Comparison of ENCODE assay signal across 18 mouse cellular contexts in the genomic region with DNA sequence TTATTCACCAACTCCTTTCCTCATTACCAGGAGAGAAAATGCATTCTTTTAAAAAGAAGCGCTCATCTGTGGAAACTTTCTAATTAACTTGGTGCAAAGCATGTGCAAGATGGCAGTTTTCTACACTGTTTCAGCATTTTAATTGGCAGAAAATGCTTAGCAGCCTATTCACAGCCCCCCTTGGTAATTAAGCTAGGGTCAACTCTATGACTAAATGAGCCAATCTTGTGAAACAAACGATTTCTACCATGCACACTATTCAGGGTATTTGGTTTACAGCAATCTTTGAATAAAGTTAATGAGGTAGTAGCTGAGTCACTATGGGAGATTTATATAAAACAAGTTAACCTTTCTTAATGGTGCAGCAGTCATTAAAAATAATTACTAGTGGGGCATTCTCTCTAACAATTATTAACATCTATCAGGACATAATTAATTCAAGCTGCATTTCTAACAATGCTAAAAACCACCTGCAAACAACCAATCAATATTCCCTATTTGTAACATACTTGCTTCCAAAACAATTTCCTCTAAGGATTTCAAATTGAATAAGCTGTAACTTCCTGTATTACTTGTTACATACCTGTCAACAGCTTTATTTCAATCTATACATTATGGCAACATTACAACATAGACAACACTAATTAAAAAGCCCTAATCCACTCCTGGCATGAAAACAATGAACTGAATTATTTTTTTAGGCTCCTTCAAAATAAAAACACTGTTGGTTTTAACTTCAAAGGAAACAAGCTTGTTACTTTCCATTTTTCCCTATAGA.
DNase-seq lines count a peak whose midpoint lies in the region; ATAC-seq lines count a peak whose summit lies in the region.
"Had no signal": no experiment of that assay in that cellular context is flagged by ENCODE, and none has a peak within 500 bp of the region (broad histone marks: within the 10 kb centered on the region; RNA-seq: fewer than 3 reads in every experiment).

No protein-coding gene starts in this region.

- no peaks in the 10 kb centered on the region for H3K27me3 ChIP-seq in hindbrain, embryonic 12.5 days
- no peaks in the 10 kb centered on the region for H3K27me3 ChIP-seq in hindbrain, embryonic 11.5 days (ENCODE audit: control insufficient read depth, insufficient read depth, low read length)
- H3K27me3 ChIP-seq in neural tube, embryonic 12.5 days (replicated peaks): no peaks in the 10 kb centered on the region
- no peaks in the 10 kb centered on the region for H3K27me3 ChIP-seq in limb, embryonic 12.5 days
- H3K27me3 ChIP-seq: embryonic facial prominence, embryonic 13.5 days had no signal

- WGBS in hindbrain, embryonic 12.5 days: 67% methylated on average over 2 of the region's 2 CpGs
- 75% methylated on average over 2 of the region's 2 CpGs for WGBS in hindbrain, embryonic 11.5 days
- WGBS in neural tube, embryonic 12.5 days: 60% methylated on average over 2 of the region's 2 CpGs
- WGBS in limb, embryonic 12.5 days: 20% methylated on average over 2 of the region's 2 CpGs

- DNase-seq in hindbrain, embryonic 11.5 days (ENCODE audit: low spot score): no peak
- no peak for DNase-seq in neural tube, embryonic 10.5 days (ENCODE audit: extremely low spot score, low spot score)
- DNase-seq in heart, adult 8-10 months (ENCODE audit: low spot score): no peak
- DNase-seq in gastrocnemius, postnatal 36 days: no peak
- no peak for DNase-seq in urinary bladder, postnatal 36 days (ENCODE audit: low spot score in 2 of 2)
- DNase-seq: adrenal gland, postnatal 14 days; cerebellum, postnatal 14 days; heart, postnatal 10 days; layer of hippocampus, adult 9-11 months; lung, postnatal 14 days; right cerebral cortex, postnatal 25 days; thymus, adult 18-20 months had no signal

- no peak overlapping the region for H3K4me3 ChIP-seq in hindbrain, embryonic 12.5 days
- no peak overlapping the region for H3K4me3 ChIP-seq in hindbrain, embryonic 11.5 days (ENCODE audit: low read depth, low read length)
- no peak overlapping the region for H3K4me3 ChIP-seq in neural tube, embryonic 12.5 days
- H3K4me3 ChIP-seq in limb, embryonic 12.5 days (replicated peaks): no peak overlapping the region
- H3K4me3 ChIP-seq: embryonic facial prominence, embryonic 13.5 days had no signal

- H3K9me3 ChIP-seq in hindbrain, embryonic 12.5 days (replicated peaks): no peaks in the 10 kb centered on the region
- H3K9me3 ChIP-seq in hindbrain, embryonic 11.5 days (ENCODE audit: control insufficient read depth, low read length): no peaks in the 10 kb centered on the region
- H3K9me3 ChIP-seq in neural tube, embryonic 12.5 days: no peaks in the 10 kb centered on the region
- H3K9me3 ChIP-seq in limb, embryonic 12.5 days: no peaks in the 10 kb centered on the region
- H3K9me3 ChIP-seq: embryonic facial prominence, embryonic 13.5 days had no signal

- peak; percentile 73 for ATAC-seq in hindbrain, embryonic 12.5 days (ENCODE audit: low FRiP score)
- no peak for ATAC-seq in hindbrain, embryonic 11.5 days (ENCODE audit: low FRiP score)
- ATAC-seq in neural tube, embryonic 12.5 days (ENCODE audit: low FRiP score, low read depth): peak; percentile 65
- ATAC-seq in limb, embryonic 12.5 days (ENCODE audit: insufficient number of reproducible peaks, insufficient read depth, low FRiP score, low TSS enrichment, low read depth): peak; percentile 63; the same call in 1 of the 2 replicates
- ATAC-seq: intestine, postnatal 0 days had no signal

- no peak overlapping the region for H3K27ac ChIP-seq in hindbrain, embryonic 12.5 days
- no peak overlapping the region for H3K27ac ChIP-seq in hindbrain, embryonic 11.5 days (ENCODE audit: low read depth, low read length)
- H3K27ac ChIP-seq in neural tube, embryonic 12.5 days: no peak overlapping the region
- no peak overlapping the region for H3K27ac ChIP-seq in limb, embryonic 12.5 days
- H3K27ac ChIP-seq: embryonic facial prominence, embryonic 13.5 days; liver, embryonic 14.5 days had no signal

- peaks cover 8% of the 10 kb centered on the region for H3K36me3 ChIP-seq in hindbrain, embryonic 12.5 days
- no peaks in the 10 kb centered on the region for H3K36me3 ChIP-seq in hindbrain, embryonic 11.5 days (ENCODE audit: control insufficient read depth, insufficient read depth, low read length)
- peaks cover 10% of the 10 kb centered on the region for H3K36me3 ChIP-seq in neural tube, embryonic 12.5 days
- peaks cover 18% of the 10 kb centered on the region for H3K36me3 ChIP-seq in limb, embryonic 12.5 days

- no peak overlapping the region for H3K4me2 ChIP-seq in hindbrain, embryonic 12.5 days (replicated peaks)
- H3K4me2 ChIP-seq in hindbrain, embryonic 11.5 days (replicated peaks; ENCODE audit: low read depth, low read length): no peak overlapping the region
- no peak overlapping the region for H3K4me2 ChIP-seq in neural tube, embryonic 12.5 days (replicated peaks)
- no peak overlapping the region for H3K4me2 ChIP-seq in limb, embryonic 12.5 days
- H3K4me2 ChIP-seq: embryonic facial prominence, embryonic 13.5 days had no signal

- H3K4me1 ChIP-seq in hindbrain, embryonic 12.5 days: no peaks in the 10 kb centered on the region
- H3K4me1 ChIP-seq in hindbrain, embryonic 11.5 days (replicated peaks; ENCODE audit: control insufficient read depth, insufficient read depth, low read length): no peaks in the 10 kb centered on the region
- no peaks in the 10 kb centered on the region for H3K4me1 ChIP-seq in neural tube, embryonic 12.5 days
- no peaks in the 10 kb centered on the region; the same call in 1 of the 2 replicates for H3K4me1 ChIP-seq in limb, embryonic 12.5 days (replicated peaks)
- H3K4me1 ChIP-seq: embryonic facial prominence, embryonic 13.5 days had no signal

- H3K9ac ChIP-seq in hindbrain, embryonic 12.5 days: no peak overlapping the region
- no peak overlapping the region for H3K9ac ChIP-seq in hindbrain, embryonic 11.5 days (ENCODE audit: low read depth, low read length)
- H3K9ac ChIP-seq in neural tube, embryonic 12.5 days: no peak overlapping the region
- H3K9ac ChIP-seq in limb, embryonic 12.5 days (replicated peaks): no peak overlapping the region
- H3K9ac ChIP-seq: embryonic facial prominence, embryonic 13.5 days; liver, embryonic 14.5 days had no signal

- intact Hi-C loops in gastrocnemius, postnatal 36 days (cut with DNase I): no loop called here
